Mouse (Mus musculus): ENCODE data around the gene Pth2. TPM values are rescaled to one million over a fixed set of nuclear protein-coding genes. Genes with fewer than 3 reads are reported as not detected.
"Not testable (repeated sequence)": the region's sequence is repeated elsewhere in the genome, so short reads cannot be mapped to it uniquely, and the experiment has no call there.

The Pth2 gene
- polyA plus RNA-seq, 1 experiment from 2014 or later = not detected

DNA sequence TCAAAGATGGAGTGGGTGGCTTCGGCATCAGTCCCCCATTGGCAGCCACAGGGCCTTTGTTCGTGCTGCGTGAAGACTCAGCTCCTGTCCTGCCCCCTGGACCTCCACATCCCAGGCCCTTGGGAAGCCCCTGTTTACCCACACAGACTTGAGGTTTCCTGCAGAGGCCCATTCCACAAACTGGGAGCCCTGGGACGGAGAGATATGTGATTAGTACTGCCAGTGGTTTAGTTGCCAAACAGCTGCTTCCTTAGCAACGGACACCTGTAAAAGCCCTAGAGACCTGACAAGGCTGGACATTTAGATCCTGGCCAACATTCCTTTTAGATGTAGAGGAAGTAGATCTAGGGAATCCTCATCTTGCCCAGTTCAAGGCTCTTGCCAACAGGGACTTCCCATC, 38.9 kb upstream of the Pth2 start:
- no peak overlapping the region for H3K9ac ChIP-seq
- no peaks in the 10 kb centered on the region for H3K27me3 ChIP-seq
- peaks cover 51% of the 10 kb centered on the region for H3K36me3 ChIP-seq
- no peaks in the 10 kb centered on the region for H3K9me3 ChIP-seq (replicated peaks)
- peaks cover 29% of the 10 kb centered on the region for H3K4me1 ChIP-seq (replicated peaks)
- no peak overlapping the region for H3K4me2 ChIP-seq
- WGBS (ENCODE audit: insufficient replicate concordance) = 73% methylated on average over 5 of the region's 5 CpGs
- no peak overlapping the region for H3K4me3 ChIP-seq (replicated peaks)
- ATAC-seq (ENCODE audit: low read depth) = no peak
- no peak overlapping the region for H3K27ac ChIP-seq
- DNase-seq = no peak

DNA sequence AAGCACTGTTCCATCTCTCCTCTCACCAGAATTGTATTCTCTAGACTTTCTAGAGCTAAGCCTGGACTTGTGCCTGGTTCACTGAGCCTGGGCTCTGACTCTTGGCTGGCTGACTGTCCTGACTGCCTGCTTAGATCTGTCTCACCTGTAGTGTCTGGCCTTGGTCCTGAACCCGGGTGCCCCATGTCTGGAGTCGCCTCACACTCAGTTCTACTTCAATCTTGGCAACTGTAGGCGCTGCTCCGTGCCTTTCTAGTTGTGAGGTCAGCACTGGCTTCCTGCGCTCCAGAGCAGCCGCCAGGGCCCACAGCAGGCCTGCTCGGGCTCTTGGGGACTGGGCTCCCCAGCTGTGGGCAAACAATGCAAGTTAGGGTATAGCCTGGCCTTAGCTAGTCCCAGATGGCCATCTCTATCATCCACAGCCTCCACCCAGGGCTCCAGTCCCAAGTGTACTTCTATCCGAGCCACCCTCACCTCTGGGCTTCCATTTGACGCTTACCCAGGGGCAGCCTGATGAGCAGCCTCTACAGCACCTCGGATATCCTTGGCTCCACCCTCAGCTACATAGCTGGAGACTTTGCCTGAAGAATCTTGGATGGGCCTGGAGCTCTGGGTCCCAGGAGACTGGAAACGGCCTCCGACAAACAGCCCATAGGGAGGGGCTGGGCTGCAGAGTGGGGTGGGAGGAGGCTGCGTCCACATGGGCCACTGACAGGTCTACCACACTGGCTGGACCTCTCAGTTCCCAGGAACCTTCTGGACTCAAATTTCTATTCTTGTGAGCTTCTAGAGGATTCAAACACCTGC, 36.2 kb upstream of the Pth2 start:
- H3K4me2 ChIP-seq = no peak overlapping the region
- no peaks in the 10 kb centered on the region for H3K9me3 ChIP-seq (replicated peaks)
- no peak overlapping the region for H3K9ac ChIP-seq
- 84% methylated on average over 13 of the region's 13 CpGs for WGBS (ENCODE audit: insufficient replicate concordance)
- no peak overlapping the region for H3K4me3 ChIP-seq (replicated peaks)
- peaks cover 21% of the 10 kb centered on the region for H3K4me1 ChIP-seq (replicated peaks)
- DNase-seq (no peak), ATAC-seq (ENCODE audit: low read depth) (no peak)
- H3K36me3 ChIP-seq = peaks cover 60% of the 10 kb centered on the region
- H3K27ac ChIP-seq = no peak overlapping the region
- H3K27me3 ChIP-seq = no peaks in the 10 kb centered on the region

- H3K27ac ChIP-seq = no peak overlapping the region
- no peak overlapping the region for H3K9ac ChIP-seq
- H3K4me1 ChIP-seq (replicated peaks) = peaks cover 22% of the 10 kb centered on the region
- H3K27me3 ChIP-seq = no peaks in the 10 kb centered on the region
- peaks cover 60% of the 10 kb centered on the region for H3K36me3 ChIP-seq
- no peaks in the 10 kb centered on the region for H3K9me3 ChIP-seq (replicated peaks)
- DNase-seq (no peak), ATAC-seq (ENCODE audit: low read depth) (no peak)
- no peak overlapping the region for H3K4me3 ChIP-seq (replicated peaks)
- H3K4me2 ChIP-seq = no peak overlapping the region
- WGBS (ENCODE audit: insufficient replicate concordance) = 85% methylated on average over 8 of the region's 8 CpGs
These were observed 35.3 kb upstream of the Pth2 start for GRCm38 (mm10) chr7:45145460-45145859.

DNA sequence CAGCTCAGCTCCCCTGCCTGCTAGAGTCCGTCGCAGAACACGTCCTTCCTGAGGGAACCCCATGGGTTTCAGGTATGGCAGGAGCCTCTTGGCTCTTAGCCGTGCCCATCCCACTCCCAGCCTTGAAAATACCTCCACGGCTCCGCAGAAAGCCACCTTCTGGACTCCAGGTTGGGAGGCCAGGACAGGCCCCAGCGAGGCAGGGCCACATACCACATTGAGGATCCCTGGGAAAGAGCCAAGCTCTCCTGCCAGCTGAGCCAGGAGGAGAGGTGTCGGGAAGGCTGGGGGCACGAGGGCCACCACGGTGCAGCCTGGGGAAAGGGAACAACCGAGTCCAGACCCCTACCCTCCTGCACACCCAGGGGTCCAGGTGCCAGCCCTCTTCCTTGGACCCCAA, 33.5 kb upstream of the Pth2 start:
- H3K4me1 ChIP-seq (replicated peaks) = peaks cover 32% of the 10 kb centered on the region
- peaks cover 53% of the 10 kb centered on the region for H3K36me3 ChIP-seq
- no peak overlapping the region for H3K4me3 ChIP-seq (replicated peaks)
- no peak for ATAC-seq (ENCODE audit: low read depth)
- H3K9ac ChIP-seq = no peak overlapping the region
- no peaks in the 10 kb centered on the region for H3K9me3 ChIP-seq (replicated peaks)
- no peaks in the 10 kb centered on the region for H3K27me3 ChIP-seq
- 80% methylated on average over 11 of the region's 11 CpGs for WGBS (ENCODE audit: insufficient replicate concordance)
- H3K27ac ChIP-seq = no peak overlapping the region
- no peak for DNase-seq
- H3K4me2 ChIP-seq = no peak overlapping the region

DNA sequence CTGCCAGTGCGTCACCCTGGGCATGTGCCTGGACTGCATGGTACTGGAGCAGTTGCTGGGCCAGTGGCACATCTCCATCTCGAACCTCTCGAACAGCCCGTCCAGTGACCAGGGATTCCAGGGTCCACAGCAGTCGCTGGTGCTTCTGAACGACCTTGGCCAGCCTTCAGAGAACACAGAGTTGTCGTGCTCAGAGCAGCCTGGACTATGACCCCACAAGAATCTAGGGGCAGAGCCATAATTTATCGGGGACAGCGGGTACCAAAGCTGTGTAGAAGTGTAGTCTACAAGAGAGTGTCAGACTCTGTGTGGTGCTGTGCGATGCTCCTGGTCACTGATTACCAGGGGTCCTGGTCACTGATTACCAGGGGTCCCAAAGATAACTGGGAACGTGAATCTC, 32.9 kb upstream of the Pth2 start:
- Histone ChIP-seq H3K9ac (no peak overlapping the region), H3K9me3 (replicated peaks) (no peaks in the 10 kb centered on the region), H3K27me3 (no peaks in the 10 kb centered on the region), H3K4me3 (replicated peaks) (no peak overlapping the region), H3K4me2 (no peak overlapping the region), H3K27ac (no peak overlapping the region), H3K4me1 (replicated peaks) (peaks cover 32% of the 10 kb centered on the region), H3K36me3 (peaks cover 48% of the 10 kb centered on the region)
- no peak for DNase-seq
- ATAC-seq (ENCODE audit: low read depth) = peak; percentile 33; the same call in 1 of the 2 replicates
- 80% methylated on average over 11 of the region's 11 CpGs for WGBS (ENCODE audit: insufficient replicate concordance)

DNA sequence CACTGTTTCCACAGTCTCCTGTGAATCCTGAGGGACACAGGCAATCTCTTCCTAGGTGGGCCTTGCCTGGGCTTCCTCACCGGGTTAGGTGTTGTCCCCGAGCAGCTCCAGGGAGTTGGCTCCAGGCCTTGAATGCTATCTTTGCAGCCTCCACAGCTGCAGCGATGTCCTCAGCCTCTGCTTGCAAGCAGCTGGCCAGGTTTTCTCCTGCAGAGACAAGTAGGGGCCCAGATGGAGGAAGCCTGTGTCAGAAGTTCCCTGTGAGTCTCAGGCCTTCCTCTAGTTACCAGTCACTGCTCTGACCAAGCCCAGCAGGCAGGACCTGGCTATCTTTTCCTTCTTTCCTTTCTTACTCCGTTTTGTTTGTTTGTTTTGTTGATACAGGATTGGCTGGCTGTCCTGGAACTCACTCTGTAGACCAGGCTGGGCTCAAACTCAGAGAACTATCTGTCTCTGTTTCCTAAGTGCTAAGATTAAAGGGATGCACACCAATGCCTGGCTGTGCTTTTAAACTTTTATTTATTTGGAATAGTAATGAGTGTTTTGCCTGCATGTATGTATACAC, 32.2 kb upstream of the Pth2 start:
- H3K9ac ChIP-seq = no peak overlapping the region
- peaks cover 37% of the 10 kb centered on the region for H3K4me1 ChIP-seq (replicated peaks)
- no peak overlapping the region for H3K4me3 ChIP-seq (replicated peaks)
- no peak overlapping the region for H3K4me2 ChIP-seq
- H3K9me3 ChIP-seq (replicated peaks) = no peaks in the 10 kb centered on the region
- DNase-seq = no peak
- WGBS (ENCODE audit: insufficient replicate concordance) = 61% methylated on average over 4 of the region's 4 CpGs
- H3K27me3 ChIP-seq = no peaks in the 10 kb centered on the region
- ATAC-seq (ENCODE audit: low read depth) = no peak
- no peak overlapping the region; the same call in 1 of the 2 replicates for H3K27ac ChIP-seq
- peaks cover 42% of the 10 kb centered on the region for H3K36me3 ChIP-seq

DNA sequence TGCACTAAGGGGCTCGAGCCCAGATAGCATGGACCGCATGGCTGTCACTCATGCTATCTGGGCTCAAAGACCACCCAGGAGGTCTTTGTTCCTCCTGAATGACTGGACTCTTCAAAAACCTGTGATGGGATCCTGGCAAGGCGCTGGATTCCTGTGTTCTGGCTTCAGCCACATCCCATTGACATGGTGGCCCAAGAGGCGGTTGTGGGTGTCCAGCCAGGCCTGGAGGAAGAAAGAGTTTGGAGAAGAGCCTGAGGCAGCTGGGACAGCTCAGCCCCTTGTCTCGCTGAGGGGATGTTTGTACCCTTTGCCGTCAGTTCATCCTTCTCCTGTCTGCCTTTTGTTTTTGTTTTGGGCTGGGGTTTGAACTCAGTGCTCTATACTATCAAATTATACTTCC, 31.2 kb upstream of the Pth2 start:
- no peak overlapping the region for H3K4me2 ChIP-seq
- peaks cover 32% of the 10 kb centered on the region for H3K36me3 ChIP-seq
- no peak overlapping the region for H3K4me3 ChIP-seq (replicated peaks)
- H3K27ac ChIP-seq = no peak overlapping the region
- H3K4me1 ChIP-seq (replicated peaks) = peaks cover 40% of the 10 kb centered on the region
- H3K27me3 ChIP-seq = no peaks in the 10 kb centered on the region
- no peak overlapping the region for H3K9ac ChIP-seq
- no peaks in the 10 kb centered on the region for H3K9me3 ChIP-seq (replicated peaks)
- WGBS (ENCODE audit: insufficient replicate concordance) = 75% methylated on average over 6 of the region's 6 CpGs
- ATAC-seq (ENCODE audit: low read depth) (no peak), DNase-seq (no peak)

DNA sequence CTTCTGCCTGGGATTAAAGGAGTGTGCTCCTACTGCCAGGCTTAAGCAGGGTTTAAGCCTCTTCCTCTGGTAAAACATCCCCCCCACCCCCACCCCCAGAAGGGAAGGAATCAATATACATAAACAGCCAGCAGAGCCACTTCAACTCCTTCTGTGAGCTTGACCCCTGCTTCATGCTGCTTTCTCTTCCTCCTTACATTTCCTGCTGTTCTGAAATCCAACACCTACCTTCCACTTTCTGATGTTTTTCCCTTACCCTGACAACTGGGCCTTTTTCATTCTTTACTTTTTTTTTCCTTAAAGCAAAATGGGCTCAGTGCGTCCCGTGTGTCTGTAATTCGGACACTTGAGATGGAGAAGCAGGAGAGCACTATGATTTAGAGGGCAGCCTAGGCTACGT, 30.5 kb upstream of the Pth2 start:
- no peak overlapping the region for H3K27ac ChIP-seq
- H3K36me3 ChIP-seq = peaks cover 25% of the 10 kb centered on the region
- H3K4me3 ChIP-seq (replicated peaks) = no peak overlapping the region
- no peak overlapping the region for H3K4me2 ChIP-seq
- H3K27me3 ChIP-seq = no peaks in the 10 kb centered on the region
- H3K4me1 ChIP-seq (replicated peaks) = peaks cover 47% of the 10 kb centered on the region
- DNase-seq (no peak), ATAC-seq (ENCODE audit: low read depth) (no peak)
- no peak overlapping the region; the same call in 1 of the 2 replicates for H3K9ac ChIP-seq
- no peaks in the 10 kb centered on the region for H3K9me3 ChIP-seq (replicated peaks)
- WGBS (ENCODE audit: insufficient replicate concordance) = 74% methylated on average over 4 of the region's 4 CpGs

- no peaks in the 10 kb centered on the region for H3K9me3 ChIP-seq (replicated peaks)
- WGBS (ENCODE audit: insufficient replicate concordance) = 65% methylated on average over 11 of the region's 11 CpGs
- H3K4me2 ChIP-seq = no peak overlapping the region
- DNase-seq (no peak), ATAC-seq (ENCODE audit: low read depth) (no peak)
- no peak overlapping the region for H3K4me3 ChIP-seq (replicated peaks)
- H3K9ac ChIP-seq = no peak overlapping the region
- H3K27me3 ChIP-seq = no peaks in the 10 kb centered on the region
- H3K4me1 ChIP-seq (replicated peaks) = peaks cover 51% of the 10 kb centered on the region
- H3K36me3 ChIP-seq = peaks cover 15% of the 10 kb centered on the region
- no peak overlapping the region for H3K27ac ChIP-seq
These were observed 29.5 kb upstream of the Pth2 start for GRCm38 (mm10) chr7:45151303-45151702.

DNA sequence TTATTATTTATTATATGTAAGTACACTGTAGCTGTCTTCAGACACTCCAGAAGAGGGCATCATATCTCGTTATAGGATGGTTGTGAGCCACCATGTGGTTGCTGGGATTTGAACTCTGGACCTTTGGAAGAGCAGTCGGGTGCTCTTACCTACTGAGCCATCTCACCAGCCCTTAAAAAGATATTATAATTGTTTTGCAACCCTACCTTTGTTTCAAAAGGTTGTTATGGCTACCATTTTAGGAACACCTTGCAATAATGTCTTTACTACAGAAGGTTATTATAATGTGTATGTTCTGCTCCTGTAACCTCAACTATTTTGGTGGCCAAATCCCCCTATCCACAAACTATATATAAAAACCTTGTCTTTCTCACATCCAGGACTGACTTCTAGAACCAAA, 27.7 kb upstream of the Pth2 start:
- H3K4me3 ChIP-seq (replicated peaks); H3K27me3 ChIP-seq; H3K9me3 ChIP-seq (replicated peaks); H3K9ac ChIP-seq; ATAC-seq (ENCODE audit: low read depth); DNase-seq; H3K27ac ChIP-seq: not testable (repeated sequence)
- peak overlapping the region; percentile 85 for H3K4me2 ChIP-seq
- H3K4me1 ChIP-seq (replicated peaks) = peaks cover 45% of the 10 kb centered on the region
- H3K36me3 ChIP-seq = peaks cover 10% of the 10 kb centered on the region
- WGBS (ENCODE audit: insufficient replicate concordance) = 71% methylated on average over 2 of the region's 2 CpGs

DNA sequence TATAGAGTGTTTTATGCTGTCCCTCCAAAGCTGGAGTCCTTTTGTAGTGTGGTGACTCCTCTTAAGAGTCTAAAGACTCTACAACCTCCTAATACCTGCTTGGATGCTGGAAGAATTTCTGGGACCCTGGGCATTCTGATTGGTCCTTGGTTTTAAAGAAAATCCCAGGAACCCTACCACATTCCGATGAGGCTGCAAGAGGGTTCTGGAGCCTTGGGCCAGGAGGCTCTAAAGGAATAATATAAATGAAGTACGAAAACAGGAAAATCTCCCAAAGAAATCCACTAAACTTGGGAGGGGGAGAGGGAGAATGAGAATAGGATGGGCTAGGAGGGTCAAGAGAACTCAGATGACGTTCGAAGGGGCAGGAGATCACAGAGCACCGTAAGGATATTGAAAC, 27.2 kb upstream of the Pth2 start:
- ATAC-seq (ENCODE audit: low read depth) (no peak), DNase-seq (no peak)
- Histone ChIP-seq H3K9me3 (replicated peaks) (no peaks in the 10 kb centered on the region), H3K27ac (peak overlapping the region; percentile 84), H3K4me3 (replicated peaks) (peak overlapping the region; percentile 70), H3K27me3 (no peaks in the 10 kb centered on the region), H3K4me1 (replicated peaks) (peaks cover 40% of the 10 kb centered on the region), H3K9ac (peak overlapping the region; percentile 82), H3K36me3 (peaks cover 7% of the 10 kb centered on the region), H3K4me2 (peak overlapping the region; percentile 85)
- WGBS (ENCODE audit: insufficient replicate concordance) = 4% methylated on average over 5 of the region's 5 CpGs

All from liver, embryonic 13.5 days (tissue).